Mouse (Mus musculus) brain, embryonic 14.5 days (tissue): Measurements from ENCODE around the gene Ralbp1.

Experiments used
- CTCF ChIP-seq: fragments of 200-500 bp; IDR thresholded peaks from 2 replicates; pipeline ENCODE4 v1.5.1; 2012; ENCODE audit warnings: inconsistent platforms, mild to moderate bottlenecking, moderate library complexity, borderline replicate concordance; ENCODE audit not compliant: insufficient read depth, insufficient read length; ENCODE audit errors: extremely low read depth
- POLR2A ChIP-seq: fragments of 200-500 bp; IDR thresholded peaks from 2 replicates; pipeline ENCODE4 v1.6.1; 2012; ENCODE audit warnings: mild to moderate bottlenecking, inconsistent platforms, borderline replicate concordance; ENCODE audit not compliant: poor library complexity, insufficient read depth, insufficient read length, severe bottlenecking; ENCODE audit errors: extremely low read depth

GRCm38 (mm10) chr17:65799353-65799752 lies 86.2 kb downstream of the Ralbp1 start:
- TF ChIP-seq POLR2A = no peak
- TF ChIP-seq CTCF = no peak
